Mouse (Mus musculus) MEL (cell line): ENCODE measurements around the gene Mcu.

Experiments used
- CTCF ChIP-seq, 3 experiments: IDR thresholded peaks in 2 of 3; conservative IDR thresholded peaks in 1 of 3; 2 replicates each; pipeline ENCODE4 v1.5.1; 2011 to 2012; ENCODE audit warnings: low read length in 3 of 3, low read depth in 2 of 3, mild to moderate bottlenecking in 2 of 3, improper control_type of control experiment in 1 of 3, inconsistent platforms in 1 of 3, mixed read lengths in 1 of 3, moderate library complexity in 1 of 3; ENCODE audit not compliant: control insufficient read depth in 1 of 3, insufficient read depth in 1 of 3, poor library complexity in 1 of 3, severe bottlenecking in 1 of 3
- E2F4 ChIP-seq: IDR thresholded peaks from 2 replicates; pipeline ENCODE4 v1.6.1; 2011; ENCODE audit warnings: low read depth, low read length, improper control_type of control experiment, borderline replicate concordance
- GABPA ChIP-seq: IDR thresholded peaks from 2 replicates; pipeline ENCODE4 v1.6.1; 2012; ENCODE audit warnings: low read depth, mild to moderate bottlenecking, inconsistent platforms, low read length, improper control_type of control experiment, moderate library complexity
- GATA1 ChIP-seq: IDR thresholded peaks from 2 replicates; pipeline ENCODE4 v1.6.1; 2011; ENCODE audit warnings: low read depth, low read length, improper control_type of control experiment
- MEF2A ChIP-seq: IDR thresholded peaks from 2 replicates; pipeline ENCODE4 v1.6.1; 2014; ENCODE audit warnings: low read depth, mild to moderate bottlenecking, inconsistent platforms, low read length, improper control_type of control experiment; ENCODE audit not compliant: poor library complexity, insufficient replicate concordance, severe bottlenecking; ENCODE audit errors: extremely low read depth
- MXI1 ChIP-seq: IDR thresholded peaks from 2 replicates; pipeline ENCODE4 v1.6.1; 2011; ENCODE audit warnings: mild to moderate bottlenecking, low read depth, low read length, improper control_type of control experiment
- MYB ChIP-seq: IDR thresholded peaks from 2 replicates; pipeline ENCODE4 v1.6.1; 2011; ENCODE audit warnings: mild to moderate bottlenecking, low read depth, low read length, improper control_type of control experiment
- NELFE ChIP-seq: IDR thresholded peaks from 2 replicates; pipeline ENCODE4 v1.6.1; 2011; ENCODE audit warnings: low read depth, low read length, improper control_type of control experiment
- POLR2A ChIP-seq, 2 experiments: IDR thresholded peaks; 2 replicates each; pipeline ENCODE4 v1.6.1; 2011 to 2012; ENCODE audit warnings: low read length in 2 of 2, mild to moderate bottlenecking in 2 of 2, control low read depth in 1 of 2, improper control_type of control experiment in 1 of 2, low read depth in 1 of 2, moderate library complexity in 1 of 2; ENCODE audit not compliant: control insufficient read depth in 1 of 2, insufficient read depth in 1 of 2, poor library complexity in 1 of 2
- USF1 ChIP-seq: IDR thresholded peaks from 2 replicates; pipeline ENCODE4 v1.6.1; 2014; ENCODE audit warnings: low read depth, mild to moderate bottlenecking, inconsistent platforms, low read length, improper control_type of control experiment, moderate library complexity
- ZC3H11A ChIP-seq: IDR thresholded peaks from 2 replicates; pipeline ENCODE4 v1.6.1; 2012; ENCODE audit warnings: low read depth, mild to moderate bottlenecking, inconsistent platforms, low read length, improper control_type of control experiment
- ZNF384 ChIP-seq: IDR thresholded peaks from 2 replicates; pipeline ENCODE4 v1.6.1; 2012; ENCODE audit warnings: low read depth, mild to moderate bottlenecking, inconsistent platforms, low read length, improper control_type of control experiment

GRCm38 (mm10) chr10:59581826-59582543 is 34.5 kb downstream of the Mcu start:
- TF ChIP-seq GATA1 (peak; percentile 44; the same call in 1 of the 2 replicates), CTCF (IDR thresholded peaks at IDR 0.05 in 2 of 3, conservative IDR thresholded peaks at IDR 0.05 in 1 of 3; ENCODE audit: control insufficient read depth in 1 of 3, insufficient read depth in 1 of 3, low read depth in 2 of 3, low read length in 3 of 3, poor library complexity in 1 of 3, severe bottlenecking in 1 of 3) (no peak), MXI1 (no peak), POLR2A (IDR thresholded peaks at IDR 0.05; ENCODE audit: control insufficient read depth in 1 of 2, insufficient read depth in 1 of 2, low read depth in 1 of 2, low read length in 2 of 2, poor library complexity in 1 of 2) (no peak), GABPA (no peak), NELFE (no peak), ZC3H11A (no peak), MYB (no peak), MEF2A (no peak), USF1 (no peak), E2F4 (no peak), ZNF384 (no peak)
